Mouse (Mus musculus) B cell, adult 67 days (primary cell): ENCODE results near the gene Moap1. TPM values are rescaled to one million over a fixed set of nuclear protein-coding genes. Genes with fewer than 3 reads are reported as not detected.

Source experiments
- total RNA-seq, 2 experiments: library from RNA; stranded (reverse); gene quantifications; 4 replicates each; pipeline ENCODE4 v1.2.4; 2023

Moap1 gene
- 1 to 10 TPM; 9.0 to 9.9 TPM for total RNA-seq

DNA sequence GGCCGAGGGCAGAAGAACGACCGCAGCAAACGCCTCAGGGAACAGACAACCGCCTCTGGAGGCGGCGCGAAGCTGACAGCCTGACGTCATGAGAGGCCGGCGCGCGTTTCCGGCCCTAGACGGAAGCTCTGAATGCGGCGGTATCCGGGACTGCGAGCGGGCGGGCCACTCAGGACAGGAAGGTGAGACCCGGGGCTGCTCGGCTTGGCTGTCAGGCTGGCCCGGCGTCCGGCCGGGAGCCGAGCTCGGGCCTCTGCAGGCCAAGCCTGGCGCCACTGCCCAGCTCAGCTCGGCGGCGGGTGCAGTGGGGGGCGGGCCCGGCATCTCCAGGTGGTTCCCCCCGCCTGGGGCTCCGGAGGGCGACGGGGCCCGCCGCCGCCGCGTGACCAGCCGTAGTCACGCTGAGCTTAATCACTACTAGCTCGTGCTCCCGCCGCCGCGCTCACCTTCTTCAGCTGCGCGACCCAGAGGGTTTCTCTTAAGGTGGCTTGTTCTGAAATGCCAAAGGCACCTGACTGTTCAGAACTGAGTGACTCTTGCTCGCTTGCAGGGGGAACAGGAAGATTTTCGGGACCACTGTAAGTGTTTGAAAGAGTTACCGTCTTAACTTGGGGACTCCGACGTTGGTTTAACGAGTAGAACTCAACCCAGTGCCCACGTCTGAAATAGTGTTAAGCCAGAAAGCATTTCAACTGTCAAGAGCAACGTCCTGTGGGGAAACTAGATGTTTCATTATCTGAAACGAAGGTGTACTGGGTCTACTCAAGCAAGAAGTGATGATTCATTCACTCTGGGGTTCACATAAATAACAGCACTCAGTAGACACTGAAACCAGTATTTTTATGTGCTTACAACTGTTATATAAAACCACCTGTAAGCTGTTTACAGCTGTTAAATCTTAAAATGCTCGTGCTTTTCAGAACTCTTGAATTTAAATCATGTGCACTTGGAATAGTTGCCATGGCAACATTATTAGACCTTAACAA is at the start of gene Moap1, which contains the start of gene Tmem251:
TSS of gene Moap1 (minus strand) at position 73 of the 986 bp plus-strand sequence.
TSS of gene Tmem251 (plus strand) at position 174 of the 986 bp plus-strand sequence.

DNA sequence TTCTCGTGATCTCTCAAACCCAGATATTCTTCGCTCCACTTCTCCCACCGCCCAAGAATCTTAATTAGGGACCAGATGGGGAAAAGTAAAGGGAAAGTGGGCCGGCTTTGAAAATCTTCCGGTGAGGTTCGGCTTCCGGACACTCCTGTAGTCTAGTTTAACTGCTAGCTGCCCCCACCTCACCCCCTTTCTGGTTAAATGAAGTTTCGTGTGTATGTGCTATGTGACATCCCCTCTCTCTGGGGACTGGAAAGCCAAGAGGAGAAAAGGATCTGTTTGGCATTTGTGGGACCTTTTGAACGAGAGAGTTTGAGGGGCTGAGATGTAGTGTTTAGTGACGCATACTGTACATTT is 14.9 kb upstream of the Moap1 start, which contains the start of gene Gm20604:
TSS of gene Gm20604 (minus strand) at position 270 of the 354 bp plus-strand sequence.

DNA sequence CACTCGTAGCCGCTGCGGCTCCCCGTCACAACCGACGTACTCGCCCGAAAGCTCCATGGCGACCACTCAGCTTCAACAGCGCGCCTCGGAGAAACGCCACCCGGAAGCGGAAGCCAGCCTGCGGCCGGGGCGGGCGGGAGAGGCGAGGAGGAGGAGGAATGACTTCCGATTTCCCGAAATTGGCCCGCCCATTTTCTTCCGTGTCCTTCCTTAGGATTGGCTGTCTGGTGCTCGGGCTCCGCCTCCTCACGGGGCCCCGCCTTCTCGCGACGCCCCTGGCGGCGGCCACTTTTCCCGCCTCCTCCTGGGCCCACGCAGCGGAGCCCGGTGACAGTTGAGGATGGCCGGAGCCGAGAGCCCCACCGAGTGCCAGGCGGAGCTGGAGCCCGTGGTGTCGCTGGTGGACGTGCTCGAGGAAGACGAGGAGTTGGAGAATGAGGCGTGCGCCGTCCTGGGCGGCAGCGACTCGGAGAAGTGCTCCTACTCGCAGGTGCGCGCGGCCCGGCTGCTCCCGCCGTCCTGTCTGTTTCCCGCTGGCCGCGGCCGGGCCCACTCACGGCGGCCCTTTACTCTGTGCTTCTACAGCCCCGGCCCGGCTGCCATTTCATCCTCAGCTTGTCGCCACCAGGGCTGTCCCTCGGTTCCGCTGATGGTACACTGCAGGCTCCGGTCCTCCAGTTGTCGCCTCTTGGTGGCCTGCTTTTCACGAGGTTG is 14.4 kb upstream of the Moap1 start, which contains the start of the genes Gm28051, Gon7 and Ubr7:
TSS of gene Gm28051 (minus strand) at position 77 of the 714 bp plus-strand sequence.
TSS of gene Gon7 (minus strand) at position 115 of the 714 bp plus-strand sequence.
TSS of gene Ubr7 (plus strand) at position 279 of the 714 bp plus-strand sequence.

DNA sequence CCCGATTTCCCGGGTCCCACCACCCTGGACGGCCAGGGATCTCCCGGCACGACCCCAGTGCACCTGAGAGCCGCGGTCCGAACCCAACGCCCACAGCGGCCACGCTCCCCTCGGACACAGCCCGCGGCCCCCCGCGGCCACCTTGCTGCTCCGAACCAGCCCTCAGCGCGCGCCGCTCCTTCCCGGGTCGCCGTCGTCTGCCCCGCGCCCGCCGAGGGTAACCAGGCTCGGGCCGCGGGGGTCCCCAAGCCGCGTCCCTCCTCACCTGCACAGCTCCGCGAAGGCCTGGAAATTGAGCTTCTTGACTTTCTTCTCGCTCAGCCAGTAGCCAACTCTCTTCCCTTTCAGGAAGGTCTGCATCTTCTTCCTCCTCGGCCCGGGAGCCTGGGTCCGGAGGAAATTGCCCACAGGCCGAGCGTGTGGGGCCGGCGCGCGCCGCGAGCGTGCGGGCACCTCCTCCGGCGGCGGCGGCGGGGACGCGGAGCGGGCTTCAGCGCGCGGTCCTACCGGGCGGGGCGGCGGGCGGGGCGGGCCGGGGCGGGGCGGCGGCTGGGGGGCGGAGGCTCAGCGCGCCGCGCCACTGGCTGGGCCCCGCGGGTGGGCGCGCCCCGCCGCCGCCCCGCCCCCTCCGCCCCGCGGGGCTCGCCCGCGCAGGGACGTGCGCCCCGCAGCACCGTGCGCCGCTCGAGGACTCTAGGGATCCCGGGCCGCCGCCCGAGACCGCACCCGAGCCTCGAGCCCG is 38.8 kb downstream of the Moap1 start, which contains the start of gene Itpk1:
TSS of gene Itpk1 (minus strand) at position 474 of the 742 bp plus-strand sequence.

Other genes starting within 250 kb of the Moap1 start
- gene Chga, start 188.7 kb downstream of the Moap1 start, total RNA-seq = not detected
- gene Itpk1, start 38.7 kb downstream of the Moap1 start, total RNA-seq = 10 to 100 TPM; 23.1 to 24.7 TPM
- gene Tmem251, start 101 bp upstream of the Moap1 start, total RNA-seq = 10 to 100 TPM; 24.8 to 29.8 TPM
- gene Gm28051, start 14.1 kb upstream of the Moap1 start, total RNA-seq = not detected
- gene Gon7, start 14.1 kb upstream of the Moap1 start, total RNA-seq = 10 to 100 TPM; 25.5 to 28.6 TPM
- gene Ubr7, start 14.3 kb upstream of the Moap1 start, total RNA-seq = 10 to 100 TPM; 22.4 to 22.8 TPM
- 1 to 10 TPM; 5.1 to 6.6 TPM for gene Gm20604, start 15.0 kb upstream of the Moap1 start, total RNA-seq
- 10 to 100 TPM; 47.0 to 52.4 TPM for gene Btbd7, start 134.8 kb upstream of the Moap1 start, total RNA-seq
- gene Cox8c, start 155.7 kb upstream of the Moap1 start, total RNA-seq = not detected
- not detected for gene Unc79, start 205.2 kb upstream of the Moap1 start, total RNA-seq